Mouse (Mus musculus): ENCODE measurements around the gene Ifi35. TPM values are rescaled to one million over a fixed set of nuclear protein-coding genes. Genes with fewer than 3 reads are reported as not detected.

The Ifi35 gene
- 19.5 TPM for polyA plus RNA-seq (2015; fragmentation: Illumina TruSeq; extraction: RNeasy Lipid Tissue Mini Kit (QIAGEN cat#74804); ENCODE audit: insufficient read depth, low read depth, low replicate concordance)

DNA sequence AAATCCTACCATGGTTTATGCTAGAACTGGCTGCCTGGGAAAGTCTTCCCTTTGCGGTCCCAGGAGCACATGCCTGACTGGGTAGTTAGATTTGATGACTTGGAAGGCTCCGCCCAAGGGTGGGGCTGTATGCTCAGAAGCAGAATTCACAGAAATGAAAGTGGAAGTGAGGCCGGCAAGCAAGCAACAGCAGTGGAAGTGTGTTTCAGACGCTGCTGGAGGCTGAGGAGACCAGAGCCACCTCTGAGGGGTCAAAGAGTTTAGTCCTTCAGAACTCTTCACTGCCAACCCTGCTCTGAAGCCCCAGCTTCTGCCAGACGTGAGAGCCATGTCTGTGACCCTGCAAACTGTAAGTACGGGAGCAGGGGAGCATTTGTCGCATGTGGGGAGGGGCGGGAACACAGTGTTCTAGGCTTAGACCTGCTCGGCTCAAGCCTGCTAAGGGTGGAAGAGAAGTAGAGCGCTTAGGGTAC is at the start of gene Ifi35:
Gene Ifi35 (plus strand): TSS at position 134 of the 473 bp plus-strand sequence.

DNA sequence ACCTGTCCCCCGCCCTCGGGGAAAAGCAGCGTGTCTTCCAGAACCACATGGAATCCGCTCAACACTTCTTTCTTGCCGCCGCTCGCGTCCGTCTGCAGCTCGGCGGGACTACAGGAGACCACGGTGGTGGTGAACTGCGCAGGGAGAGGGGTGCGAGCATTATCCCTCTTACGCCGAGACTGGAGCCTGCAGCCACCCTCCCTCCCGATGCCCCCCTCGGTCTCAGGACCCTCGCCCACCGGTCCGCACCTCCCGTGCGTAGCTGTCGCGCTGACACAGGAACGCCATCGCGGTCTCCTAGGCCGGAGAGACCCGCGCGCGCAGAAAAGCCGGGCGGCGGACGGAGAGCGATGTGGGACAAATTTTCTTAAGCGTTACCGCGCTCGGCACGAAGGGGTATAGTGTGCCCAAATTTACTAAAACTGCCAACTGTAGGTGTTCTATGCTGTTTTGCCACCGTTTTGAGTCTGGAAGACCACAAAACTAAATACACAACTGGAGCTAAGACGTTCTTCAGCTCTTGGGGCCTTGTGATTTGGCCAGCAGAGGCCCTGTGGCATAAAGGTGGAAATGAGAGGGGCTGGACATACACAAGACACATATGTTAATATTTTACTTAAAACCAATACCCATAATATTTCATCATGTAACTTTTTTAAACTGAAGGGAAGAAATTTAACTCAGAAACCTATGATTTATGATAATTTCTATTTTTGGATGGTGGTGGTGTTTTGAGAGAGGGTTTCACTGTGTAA is 30.9 kb upstream of the Ifi35 start, which contains the start of gene Aarsd1:
Gene Aarsd1 (minus strand): TSS at position 515 of the 755 bp plus-strand sequence.

GRCm38 (mm10) chr11:101424105-101424851 is 23.9 kb upstream of the Ifi35 start, which contains the start of gene Gm27029:
Gm27029 (minus strand) TSS chr11:101424796.

DNA sequence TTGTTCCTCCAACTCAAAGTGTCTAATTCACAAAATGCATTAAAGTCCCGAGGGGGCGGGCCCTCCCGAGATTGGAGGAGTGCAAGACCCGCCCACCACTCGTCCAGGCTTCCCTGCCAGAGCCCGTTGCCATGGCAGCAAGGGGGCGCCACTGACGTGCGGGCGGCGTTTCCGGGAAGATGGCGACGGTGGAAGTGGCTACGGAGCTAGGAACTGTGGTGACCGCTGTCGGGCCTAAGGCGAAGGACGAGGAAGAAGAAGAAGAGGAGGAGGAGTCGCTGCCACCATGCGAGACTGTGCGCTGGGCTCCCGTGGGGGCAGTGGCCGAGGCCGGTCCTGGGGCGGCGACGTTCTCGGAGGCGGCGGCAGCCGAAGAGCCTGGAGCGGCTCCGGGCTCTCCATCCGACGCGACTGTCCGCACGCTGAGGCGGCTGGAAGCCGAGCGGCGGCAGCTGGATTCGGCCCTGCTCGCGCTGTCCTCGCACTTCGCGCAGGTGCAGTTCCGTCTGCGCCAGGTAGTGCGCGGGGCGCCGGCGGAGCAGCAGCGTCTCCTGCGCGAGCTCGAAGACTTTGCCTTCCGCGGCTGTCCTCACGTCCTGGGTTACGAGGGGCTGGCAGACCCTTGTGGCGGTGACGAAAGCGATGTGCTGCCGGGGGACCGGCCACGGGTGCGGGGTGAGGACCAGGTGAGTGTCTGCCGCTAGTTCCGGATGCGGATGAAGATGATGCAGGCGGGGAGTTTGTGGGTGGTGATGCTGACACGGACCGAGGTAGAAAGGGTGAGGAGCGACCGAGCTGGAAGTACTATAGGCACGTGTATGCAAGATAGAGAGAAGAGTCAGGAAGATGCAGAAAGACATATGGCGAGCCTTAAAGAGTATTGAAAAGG is 23.0 kb upstream of the Ifi35 start, which contains the start of the genes Rundc1 and Ptges3l:
Gene Rundc1 (plus strand): TSS at position 161 of the 889 bp plus-strand sequence.
Gene Ptges3l (minus strand): TSS at position 409 of the 889 bp plus-strand sequence.

GRCm38 (mm10) chr11:101442127-101442693 is 6.0 kb upstream of the Ifi35 start, which contains the start of gene Rpl27:
Rpl27 (plus strand) TSS chr11:101442298.

GRCm38 (mm10) chr11:101464211-101465100 is 16.2 kb downstream of the Ifi35 start, which contains the start of gene Rnd2:
Rnd2 (plus strand) TSS chr11:101464999.

DNA sequence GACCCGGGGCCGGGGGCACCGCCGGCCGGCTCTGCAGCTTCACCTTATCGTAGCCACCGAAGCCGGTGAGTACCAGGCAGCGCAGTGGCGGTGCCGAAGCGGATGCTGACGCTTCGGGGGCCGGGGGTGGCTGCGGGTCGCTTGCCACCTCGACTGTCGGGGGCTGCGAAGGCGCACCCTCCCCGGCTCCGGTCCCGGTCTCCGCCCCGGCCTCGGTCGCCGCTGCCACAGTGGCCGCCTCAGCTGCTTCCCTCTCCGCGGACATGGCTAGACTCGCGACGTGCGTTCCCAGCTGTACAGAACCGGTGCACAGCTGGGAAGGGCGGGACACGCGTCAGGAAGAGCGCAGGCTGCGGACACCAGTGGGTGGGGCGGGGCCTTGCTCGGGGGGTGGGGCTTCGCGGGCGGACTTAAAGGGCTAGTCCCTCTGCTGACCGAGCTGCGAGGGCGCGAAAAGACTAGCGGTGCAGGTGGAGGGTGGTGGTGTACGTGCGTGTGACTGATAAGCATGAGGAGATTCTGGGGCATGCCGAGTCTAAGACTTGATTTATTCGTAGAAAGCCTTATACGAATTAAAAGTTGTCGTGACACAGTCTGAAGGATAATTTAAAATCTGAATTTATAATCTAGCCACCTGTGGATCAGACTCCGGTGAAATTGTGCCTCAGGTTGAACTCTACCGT is 17.8 kb downstream of the Ifi35 start, which contains the start of gene Vat1:
Gene Vat1 (minus strand): TSS at position 362 of the 683 bp plus-strand sequence.

Other genes with a start within 250 kb of the Ifi35 start
- 9.6 TPM for gene Ezh1, start 221.9 kb upstream of the Ifi35 start, polyA plus RNA-seq (2015; fragmentation: Illumina TruSeq; extraction: RNeasy Lipid Tissue Mini Kit (QIAGEN cat#74804); ENCODE audit: insufficient read depth, low read depth, low replicate concordance)
- gene Ramp2, start 202.4 kb upstream of the Ifi35 start, polyA plus RNA-seq (2015; fragmentation: Illumina TruSeq; extraction: RNeasy Lipid Tissue Mini Kit (QIAGEN cat#74804); ENCODE audit: insufficient read depth, low read depth, low replicate concordance) = 30.5 TPM
- gene Vps25, start 194.7 kb upstream of the Ifi35 start, polyA plus RNA-seq (2015; fragmentation: Illumina TruSeq; extraction: RNeasy Lipid Tissue Mini Kit (QIAGEN cat#74804); ENCODE audit: insufficient read depth, low read depth, low replicate concordance) = 32.2 TPM
- 4.7 TPM for gene Wnk4, start 187.8 kb upstream of the Ifi35 start, polyA plus RNA-seq (2015; fragmentation: Illumina TruSeq; extraction: RNeasy Lipid Tissue Mini Kit (QIAGEN cat#74804); ENCODE audit: insufficient read depth, low read depth, low replicate concordance)
- not detected for gene Cntd1, start 169.4 kb upstream of the Ifi35 start, polyA plus RNA-seq (2015; fragmentation: Illumina TruSeq; extraction: RNeasy Lipid Tissue Mini Kit (QIAGEN cat#74804); ENCODE audit: insufficient read depth, low read depth, low replicate concordance)
- gene Coa3, start 169.3 kb upstream of the Ifi35 start, polyA plus RNA-seq (2015; fragmentation: Illumina TruSeq; extraction: RNeasy Lipid Tissue Mini Kit (QIAGEN cat#74804); ENCODE audit: insufficient read depth, low read depth, low replicate concordance) = 56.2 TPM
- gene Becn1, start 146.1 kb upstream of the Ifi35 start, polyA plus RNA-seq (2015; fragmentation: Illumina TruSeq; extraction: RNeasy Lipid Tissue Mini Kit (QIAGEN cat#74804); ENCODE audit: insufficient read depth, low read depth, low replicate concordance) = 20.4 TPM
- gene Psme3, start 132.2 kb upstream of the Ifi35 start, polyA plus RNA-seq (2015; fragmentation: Illumina TruSeq; extraction: RNeasy Lipid Tissue Mini Kit (QIAGEN cat#74804); ENCODE audit: insufficient read depth, low read depth, low replicate concordance) = 15.3 TPM
- 4.8 TPM for gene Aoc2, start 123.3 kb upstream of the Ifi35 start, polyA plus RNA-seq (2015; fragmentation: Illumina TruSeq; extraction: RNeasy Lipid Tissue Mini Kit (QIAGEN cat#74804); ENCODE audit: insufficient read depth, low read depth, low replicate concordance)
- 8.3 TPM for gene Aoc3, start 117.8 kb upstream of the Ifi35 start, polyA plus RNA-seq (2015; fragmentation: Illumina TruSeq; extraction: RNeasy Lipid Tissue Mini Kit (QIAGEN cat#74804); ENCODE audit: insufficient read depth, low read depth, low replicate concordance)
- gene G6pc, start 80.8 kb upstream of the Ifi35 start, polyA plus RNA-seq (2015; fragmentation: Illumina TruSeq; extraction: RNeasy Lipid Tissue Mini Kit (QIAGEN cat#74804); ENCODE audit: insufficient read depth, low read depth, low replicate concordance) = not detected
- gene Aarsd1, start 30.8 kb upstream of the Ifi35 start, polyA plus RNA-seq (2015; fragmentation: Illumina TruSeq; extraction: RNeasy Lipid Tissue Mini Kit (QIAGEN cat#74804); ENCODE audit: insufficient read depth, low read depth, low replicate concordance) = 7.0 TPM
- 3.0 TPM for gene Gm27029, start 23.6 kb upstream of the Ifi35 start, polyA plus RNA-seq (2015; fragmentation: Illumina TruSeq; extraction: RNeasy Lipid Tissue Mini Kit (QIAGEN cat#74804); ENCODE audit: insufficient read depth, low read depth, low replicate concordance)
- gene Rundc1, start 23.3 kb upstream of the Ifi35 start, polyA plus RNA-seq (2015; fragmentation: Illumina TruSeq; extraction: RNeasy Lipid Tissue Mini Kit (QIAGEN cat#74804); ENCODE audit: insufficient read depth, low read depth, low replicate concordance) = 8.9 TPM
- not detected for gene Ptges3l, start 23.1 kb upstream of the Ifi35 start, polyA plus RNA-seq (2015; fragmentation: Illumina TruSeq; extraction: RNeasy Lipid Tissue Mini Kit (QIAGEN cat#74804); ENCODE audit: insufficient read depth, low read depth, low replicate concordance)
- 186 TPM for gene Rpl27, start 6.1 kb upstream of the Ifi35 start, polyA plus RNA-seq (2015; fragmentation: Illumina TruSeq; extraction: RNeasy Lipid Tissue Mini Kit (QIAGEN cat#74804); ENCODE audit: insufficient read depth, low read depth, low replicate concordance)
- gene Rnd2, start 16.6 kb downstream of the Ifi35 start, polyA plus RNA-seq (2015; fragmentation: Illumina TruSeq; extraction: RNeasy Lipid Tissue Mini Kit (QIAGEN cat#74804); ENCODE audit: insufficient read depth, low read depth, low replicate concordance) = 3.9 TPM
- 30.4 TPM for gene Vat1, start 17.8 kb downstream of the Ifi35 start, polyA plus RNA-seq (2015; fragmentation: Illumina TruSeq; extraction: RNeasy Lipid Tissue Mini Kit (QIAGEN cat#74804); ENCODE audit: insufficient read depth, low read depth, low replicate concordance)
- 0.92 TPM for gene Brca1, start 103.5 kb downstream of the Ifi35 start, polyA plus RNA-seq (2015; fragmentation: Illumina TruSeq; extraction: RNeasy Lipid Tissue Mini Kit (QIAGEN cat#74804); ENCODE audit: insufficient read depth, low read depth, low replicate concordance)
- gene Nbr1, start 103.7 kb downstream of the Ifi35 start, polyA plus RNA-seq (2015; fragmentation: Illumina TruSeq; extraction: RNeasy Lipid Tissue Mini Kit (QIAGEN cat#74804); ENCODE audit: insufficient read depth, low read depth, low replicate concordance) = 46.2 TPM
- 6.8 TPM for gene Tmem106a, start 133.8 kb downstream of the Ifi35 start, polyA plus RNA-seq (2015; fragmentation: Illumina TruSeq; extraction: RNeasy Lipid Tissue Mini Kit (QIAGEN cat#74804); ENCODE audit: insufficient read depth, low read depth, low replicate concordance)
- gene Gm11634, start 150.8 kb downstream of the Ifi35 start, polyA plus RNA-seq (2015; fragmentation: Illumina TruSeq; extraction: RNeasy Lipid Tissue Mini Kit (QIAGEN cat#74804); ENCODE audit: insufficient read depth, low read depth, low replicate concordance) = not detected
- gene Rdm1, start 178.8 kb downstream of the Ifi35 start, polyA plus RNA-seq (2015; fragmentation: Illumina TruSeq; extraction: RNeasy Lipid Tissue Mini Kit (QIAGEN cat#74804); ENCODE audit: insufficient read depth, low read depth, low replicate concordance) = 8.8 TPM
- 8.4 TPM for gene Arl4d, start 217.1 kb downstream of the Ifi35 start, polyA plus RNA-seq (2015; fragmentation: Illumina TruSeq; extraction: RNeasy Lipid Tissue Mini Kit (QIAGEN cat#74804); ENCODE audit: insufficient read depth, low read depth, low replicate concordance)